Mouse (Mus musculus): ENCODE measurements around the gene Pdhx. TPM values are rescaled to one million over a fixed set of nuclear protein-coding genes. Genes with fewer than 3 reads are reported as not detected.

Gene Pdhx
- total RNA-seq, 2 experiments from 2014 or later, result 68.1 to 69.8 TPM

DNA sequence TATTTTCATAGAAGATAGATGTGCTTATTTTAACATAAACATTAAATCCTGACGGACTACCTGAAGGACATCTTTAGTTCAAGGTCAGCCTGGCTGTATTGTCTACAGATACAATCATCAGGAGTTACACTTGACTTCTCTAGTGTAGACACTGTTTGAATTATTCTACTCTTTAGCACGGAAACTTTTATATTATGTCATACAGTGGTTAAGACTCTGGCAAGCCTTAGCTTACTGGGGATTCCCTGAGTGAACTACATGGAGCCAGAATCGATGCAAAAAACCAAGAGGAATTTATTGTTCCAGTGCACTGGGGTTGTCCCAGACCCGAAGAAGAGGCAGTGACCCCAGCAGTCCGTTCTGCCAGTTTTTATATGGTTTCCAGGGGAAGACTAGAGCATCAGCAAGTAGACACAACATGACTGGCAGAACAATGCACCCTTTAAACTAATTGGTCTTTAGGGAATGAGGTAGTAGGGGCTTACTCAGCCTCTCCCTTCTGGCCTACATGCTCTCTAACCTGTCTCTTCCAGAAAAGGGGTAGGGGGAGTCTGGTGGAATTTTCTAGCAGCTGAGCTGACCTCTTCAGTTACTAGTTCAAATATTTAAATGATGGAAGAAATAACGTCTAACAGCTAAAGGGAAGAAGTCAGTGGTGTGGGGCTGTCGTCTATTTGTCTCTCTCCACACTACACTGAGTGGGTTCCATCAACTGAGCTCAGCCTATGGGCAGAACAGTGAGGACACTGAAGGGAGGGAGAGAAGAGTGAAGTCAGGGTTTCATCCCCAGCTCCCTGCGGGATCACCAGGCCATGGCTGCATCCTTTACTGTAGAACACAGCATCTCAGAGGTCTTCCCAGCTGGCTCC lies 6.4 kb downstream of the Pdhx start:
- DNase-seq (ENCODE audit: low spot score in 2 of 2), result no peak

DNA sequence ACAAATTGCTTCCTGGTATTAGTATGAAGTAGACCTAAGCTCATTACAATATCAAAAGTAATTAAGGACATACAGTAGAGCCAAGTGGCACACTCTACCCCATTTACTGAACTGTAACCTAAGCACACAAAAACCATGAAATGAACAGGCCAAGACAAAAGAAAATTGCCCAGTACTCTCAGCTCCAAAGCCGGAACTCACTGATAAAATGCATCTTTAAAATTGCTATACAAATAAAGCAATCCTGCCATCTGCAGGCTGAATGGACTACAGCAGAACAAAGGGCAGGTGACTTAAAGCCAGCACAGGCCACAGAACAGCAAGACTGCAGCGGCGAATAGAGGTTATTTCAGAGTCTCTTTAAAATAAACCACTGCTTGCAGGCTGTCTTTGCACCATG lies 10.4 kb downstream of the Pdhx start:
- DNase-seq (ENCODE audit: low spot score in 2 of 2), result peak in 1 of 2 experiments; percentile 38

DNA sequence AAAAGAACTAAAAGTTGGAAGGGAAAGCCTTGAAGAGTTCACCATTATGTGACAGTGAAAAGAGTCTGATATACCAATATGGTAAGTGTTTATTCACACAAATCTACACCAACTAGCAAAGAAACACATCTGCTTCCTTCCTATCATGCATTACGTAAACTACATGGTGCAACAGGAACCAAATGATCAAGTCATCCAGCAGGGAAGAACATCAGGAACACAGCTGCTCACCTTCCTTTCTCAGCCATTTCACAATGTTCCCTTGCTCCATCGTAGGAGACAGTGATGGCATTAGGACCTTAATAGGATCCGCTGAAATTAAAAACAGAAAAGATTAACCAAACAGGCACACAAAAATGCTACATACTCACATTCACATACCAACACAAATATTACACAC lies 15.0 kb downstream of the Pdhx start:
- no peak for DNase-seq (ENCODE audit: low spot score in 2 of 2)

DNA sequence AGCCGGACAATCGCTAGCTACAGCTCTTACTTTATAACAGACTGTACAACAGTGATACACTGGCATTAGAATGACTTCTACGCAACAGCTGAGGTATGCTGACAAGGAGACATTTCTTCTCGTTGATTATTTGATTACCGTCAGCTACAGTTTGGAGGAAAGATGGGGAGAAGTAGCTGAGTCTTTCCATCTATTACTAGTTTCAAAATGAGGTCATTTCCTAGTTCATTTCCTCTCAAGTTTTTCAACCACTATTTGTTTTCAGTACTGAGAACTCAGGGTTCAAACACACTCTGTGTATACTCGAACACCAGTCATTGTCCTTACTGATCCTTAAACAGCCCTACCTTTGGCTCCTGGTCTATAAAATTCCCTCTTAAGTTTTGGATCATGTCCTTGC lies 17.5 kb downstream of the Pdhx start:
- DNase-seq (ENCODE audit: low spot score in 2 of 2), result no peak

DNA sequence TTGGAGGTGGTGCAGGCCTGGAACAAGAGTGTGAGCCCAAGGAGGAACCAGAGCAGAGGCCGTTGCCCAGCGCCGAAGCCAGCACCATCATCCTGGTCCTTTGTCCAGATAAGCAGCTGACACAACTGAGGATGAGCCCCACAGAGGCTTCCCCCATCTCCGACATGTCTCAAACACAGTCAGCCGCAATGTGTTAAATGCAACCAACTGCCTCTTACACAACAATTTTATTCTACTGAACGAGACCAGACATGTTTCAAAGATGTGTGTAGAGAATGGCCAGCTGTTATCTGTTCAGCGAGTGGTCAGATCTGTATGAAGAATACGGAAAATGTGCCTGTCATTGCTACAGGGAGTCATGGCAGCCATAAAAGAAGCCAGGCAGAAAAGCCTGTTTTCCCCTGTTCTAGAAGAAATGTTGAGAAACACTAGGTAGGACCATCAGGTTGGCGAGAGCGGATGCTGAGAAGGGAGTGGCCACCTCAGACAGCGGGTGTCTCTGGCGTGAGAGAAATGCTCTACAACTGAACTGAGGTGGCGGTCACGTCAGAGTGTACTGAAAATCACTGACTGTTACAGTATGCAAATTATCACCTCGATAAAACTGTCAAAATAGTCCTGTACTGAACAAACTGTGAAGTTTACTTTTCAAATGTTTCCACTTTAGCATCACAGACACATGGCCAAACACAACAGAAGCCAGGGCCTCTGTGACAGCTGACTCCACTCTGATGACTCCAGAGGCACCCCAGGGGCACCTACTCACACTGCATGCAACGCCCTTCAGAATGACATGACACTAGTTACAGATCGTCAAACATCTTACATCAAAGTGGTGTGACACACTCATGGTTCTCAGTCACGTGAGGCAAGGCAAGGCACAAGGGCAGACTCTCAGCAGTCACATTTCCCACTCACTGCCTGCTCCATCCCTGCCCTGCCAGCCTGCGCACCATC lies 21.1 kb downstream of the Pdhx start:
- DNase-seq (ENCODE audit: low spot score in 2 of 2), result no peak

DNA sequence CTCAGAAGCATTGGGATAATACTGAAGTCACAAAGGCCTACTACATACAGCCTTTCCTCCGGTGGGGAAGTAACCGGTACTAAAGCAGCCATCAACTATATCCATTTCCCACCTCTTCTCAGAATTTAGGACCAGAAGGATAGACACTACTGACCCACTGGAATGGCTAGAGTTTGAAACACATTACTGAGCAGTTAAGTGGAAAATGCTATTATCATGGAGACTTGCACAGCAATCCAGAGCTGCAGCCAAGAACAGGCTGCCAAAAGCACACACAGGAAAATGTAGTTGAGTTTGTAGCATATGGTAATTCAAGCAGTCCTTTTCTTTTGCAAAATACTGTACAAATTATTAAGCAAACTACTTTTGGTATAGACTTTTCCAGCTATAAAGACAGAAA lies 28.0 kb downstream of the Pdhx start:
- no peak for DNase-seq (ENCODE audit: low spot score in 2 of 2)

DNA sequence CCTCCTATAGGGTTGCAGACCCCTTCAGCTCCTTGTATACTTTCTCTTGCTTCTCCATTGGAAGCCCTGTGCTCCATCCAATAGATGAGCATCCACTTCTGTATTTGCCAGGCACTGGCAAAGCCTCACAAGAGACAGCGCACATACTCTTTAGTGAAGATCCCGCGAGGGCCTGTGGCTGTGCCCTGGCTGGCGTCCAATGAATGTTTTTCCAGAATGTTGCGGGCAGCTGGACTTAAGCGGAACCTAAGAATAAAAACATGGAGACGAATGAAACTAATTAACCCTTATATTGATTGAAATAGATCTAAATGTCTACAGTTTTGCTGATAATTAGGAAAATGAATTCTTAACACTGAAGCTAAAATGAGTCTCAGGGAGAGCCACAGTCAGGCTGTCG lies 32.4 kb downstream of the Pdhx start:
- DNase-seq (ENCODE audit: low spot score in 2 of 2), result peak in 1 of 2 experiments; percentile 28

DNA sequence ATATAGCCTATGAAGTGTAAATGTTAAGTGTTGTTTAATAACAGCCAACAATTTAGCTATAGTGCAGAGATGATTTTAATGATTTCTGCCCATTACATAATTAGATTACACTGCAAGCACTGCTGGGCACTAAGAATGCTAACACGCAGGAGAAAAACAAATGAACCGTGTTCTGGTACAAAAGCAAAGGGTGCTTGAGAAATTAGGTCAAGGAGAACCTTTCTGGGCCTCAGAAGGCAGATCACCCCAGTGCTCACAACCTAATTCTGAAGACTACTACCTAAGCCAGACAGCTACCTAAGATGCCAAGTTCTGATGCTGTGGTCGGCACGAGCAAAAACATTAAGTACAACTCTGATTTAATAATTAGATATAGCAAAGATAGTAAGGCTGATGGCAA lies 35.5 kb downstream of the Pdhx start:
- DNase-seq (ENCODE audit: low spot score in 2 of 2), result no peak

DNA sequence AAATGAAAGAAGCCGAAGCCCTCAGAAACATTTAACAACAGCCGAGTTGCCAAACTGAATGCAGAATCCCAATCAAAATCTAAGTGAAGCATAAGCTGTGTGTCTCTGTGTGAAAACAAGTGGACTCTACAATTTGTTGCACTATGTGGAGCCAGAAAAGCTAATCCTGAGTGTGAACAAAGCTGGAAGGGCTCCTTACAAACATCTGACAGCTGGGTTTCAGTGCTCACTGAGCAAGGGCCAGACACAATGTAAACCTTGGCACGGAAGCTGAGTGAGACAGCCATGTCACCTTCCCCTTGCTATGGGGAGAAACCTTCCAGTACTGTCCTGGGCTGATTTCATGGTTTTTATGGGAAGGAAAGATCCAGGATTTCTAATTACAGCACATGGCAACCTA lies 50.6 kb downstream of the Pdhx start:
- no peak for DNase-seq (ENCODE audit: low spot score in 2 of 2)

DNA sequence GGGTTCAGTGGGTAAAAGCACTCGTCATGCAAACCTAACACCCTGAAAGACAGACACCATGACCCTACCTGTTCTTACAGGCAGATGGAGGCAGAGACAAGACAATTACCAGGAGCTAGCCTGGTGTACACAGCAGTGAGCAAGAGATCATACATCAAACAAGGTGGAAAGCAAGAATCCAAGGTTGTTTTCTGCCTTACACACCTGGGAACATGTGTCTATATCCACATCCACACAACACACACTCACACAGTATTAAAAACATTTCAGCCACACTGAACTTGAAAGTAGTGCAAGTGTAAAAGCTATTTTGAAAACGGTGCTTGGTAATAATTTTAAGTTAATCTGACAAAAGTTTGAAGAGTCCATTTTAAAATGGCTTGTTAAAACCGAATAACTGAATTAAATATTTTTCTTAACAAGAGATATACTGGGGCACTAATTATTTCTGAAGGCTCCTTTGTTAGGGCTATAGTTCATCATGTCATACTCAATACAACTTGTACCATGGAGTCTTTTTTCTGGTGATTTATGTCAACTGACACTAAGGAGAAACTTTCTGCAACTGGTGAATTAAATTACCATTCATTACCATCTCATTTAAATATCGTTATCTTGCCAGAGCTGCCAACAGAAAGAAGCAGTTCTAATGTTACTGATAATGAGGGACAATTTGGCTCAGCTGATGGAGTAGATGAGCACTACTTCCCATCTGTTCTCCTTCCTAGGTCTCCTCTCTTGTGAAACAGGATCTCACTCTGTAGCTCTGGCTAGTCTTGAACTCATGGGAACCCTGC lies 52.9 kb downstream of the Pdhx start:
- peak in 1 of 2 experiments; percentile 32 for DNase-seq (ENCODE audit: low spot score in 2 of 2)

DNA sequence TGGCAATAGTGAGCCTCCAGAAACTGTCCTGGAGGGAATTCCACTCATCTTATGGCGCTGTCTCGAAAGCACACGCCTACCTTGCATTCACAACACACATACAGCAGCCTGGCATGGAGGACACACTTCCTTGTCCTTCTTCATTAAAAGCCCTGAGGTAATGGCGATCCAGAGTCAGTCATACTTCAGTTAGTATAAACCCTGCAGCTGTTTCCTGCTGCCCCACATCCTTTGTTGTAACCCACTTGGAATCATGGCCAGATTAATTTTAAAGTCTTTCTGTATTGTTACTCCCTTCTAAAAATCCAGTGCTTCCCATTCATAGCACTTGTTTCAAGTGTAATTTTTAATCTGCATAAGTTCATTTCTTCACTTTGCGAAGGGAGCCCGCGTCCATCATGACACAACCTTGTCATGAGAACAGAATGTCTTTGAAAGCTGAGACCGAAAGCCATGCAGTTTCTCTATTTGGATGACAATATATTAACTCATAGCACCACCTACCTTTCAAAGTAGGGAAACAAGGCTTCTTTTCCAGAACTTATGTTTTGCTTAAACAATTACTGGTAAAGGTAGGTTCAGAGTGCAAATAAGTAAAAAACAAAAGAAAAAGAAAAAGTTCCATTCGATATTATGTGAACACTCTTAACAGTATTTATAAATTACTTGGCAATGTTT lies 54.4 kb downstream of the Pdhx start:
- peak in 1 of 2 experiments; percentile 34 for DNase-seq (ENCODE audit: low spot score in 2 of 2)

DNA sequence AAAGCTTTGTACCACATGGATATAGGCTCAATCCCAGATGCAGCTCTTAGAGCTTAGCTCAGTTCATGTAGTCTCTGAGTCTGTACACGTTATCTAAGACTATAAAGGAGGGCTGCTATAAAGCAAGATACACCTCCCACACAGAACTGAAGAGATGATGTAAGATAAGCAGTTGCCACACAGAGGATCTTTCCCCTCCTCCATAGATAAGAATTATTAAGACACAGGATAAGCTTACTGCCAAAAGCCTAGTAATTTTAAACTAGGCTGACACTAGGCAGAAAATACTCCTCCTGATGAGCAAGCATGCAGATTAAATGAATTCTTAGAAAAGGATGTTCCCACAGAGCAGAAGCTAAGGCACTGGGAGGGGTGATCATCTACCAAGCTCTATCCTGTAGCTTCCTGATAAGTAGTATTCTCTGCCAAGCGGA lies 55.9 kb downstream of the Pdhx start:
- no peak for DNase-seq (ENCODE audit: low spot score in 2 of 2)

DNA sequence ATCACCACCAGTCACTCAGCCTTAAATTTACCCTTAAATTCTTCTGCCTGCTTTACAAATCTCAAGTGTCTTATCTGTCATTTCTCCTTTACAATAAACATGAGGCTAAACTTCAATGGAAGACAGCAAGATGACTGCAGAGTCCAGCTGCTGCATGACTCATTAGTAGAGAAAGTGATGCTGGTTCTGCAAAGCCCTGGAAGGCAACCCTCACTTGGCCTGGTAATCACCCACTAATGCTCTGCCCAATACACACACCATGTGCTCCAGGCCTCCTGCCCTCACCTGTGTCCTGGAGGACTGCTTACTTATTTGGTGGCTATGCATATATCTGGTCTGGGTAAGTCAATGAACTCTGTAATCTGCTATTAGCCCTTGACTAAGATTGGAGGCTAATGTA lies 57.2 kb downstream of the Pdhx start:
- DNase-seq (ENCODE audit: low spot score in 2 of 2), result no peak

DNA sequence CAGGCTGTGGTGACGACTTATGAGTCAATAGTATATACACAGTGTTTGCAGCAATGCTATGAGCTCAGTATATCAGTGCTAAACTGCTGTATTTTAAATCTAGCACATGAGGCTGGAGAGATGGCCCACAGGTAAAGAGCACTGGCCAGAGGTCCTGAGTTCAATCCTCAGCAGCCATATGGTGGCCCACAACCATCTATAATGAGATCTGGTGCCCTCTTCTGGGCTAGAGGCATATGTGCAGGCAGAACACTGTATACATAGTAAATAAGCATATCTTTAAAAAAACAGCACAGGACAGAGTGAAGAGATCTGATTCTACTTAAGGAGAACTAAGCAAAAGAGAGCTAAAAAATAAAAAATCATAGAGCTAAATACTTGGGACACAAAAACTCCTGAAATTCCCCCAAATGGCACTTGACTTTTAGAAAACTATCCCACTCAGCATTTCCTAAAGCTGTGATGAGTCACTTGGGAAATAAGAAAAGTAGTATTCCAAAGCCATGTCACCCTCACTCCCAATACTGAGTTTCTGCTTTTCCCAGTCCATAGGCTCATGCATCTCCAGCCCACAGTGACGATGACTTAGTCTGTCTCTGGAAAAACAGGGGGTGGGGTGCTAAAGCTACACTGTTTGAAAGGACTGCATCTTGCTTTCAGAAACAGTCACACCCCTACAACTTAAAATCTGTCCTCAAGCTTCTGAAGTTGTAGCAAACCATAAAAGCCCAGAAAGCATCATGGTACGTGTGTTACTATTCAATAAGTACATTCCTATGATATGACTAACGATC lies 60.3 kb downstream of the Pdhx start:
- no peak for DNase-seq (ENCODE audit: low spot score in 2 of 2)

DNA sequence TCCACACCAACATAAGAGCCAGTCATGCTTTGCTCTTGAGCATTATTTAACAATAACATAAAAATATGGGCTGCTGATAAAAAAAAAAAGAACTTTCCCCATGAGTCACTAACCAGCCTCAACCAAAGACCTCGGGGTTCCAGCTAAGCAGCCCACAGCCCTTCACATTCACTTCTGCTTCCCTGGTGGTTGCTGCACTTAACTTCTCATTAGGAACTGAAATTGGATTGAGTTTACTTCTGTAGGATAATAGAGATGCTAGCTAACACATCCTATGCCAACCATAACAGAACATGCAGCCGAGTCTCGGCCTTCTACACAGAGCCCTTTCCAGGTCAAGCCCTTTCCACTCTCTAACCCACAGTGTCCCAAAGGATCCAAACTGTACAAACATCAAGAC lies 65.1 kb downstream of the Pdhx start:
- DNase-seq (ENCODE audit: low spot score in 2 of 2), result no peak

DNA sequence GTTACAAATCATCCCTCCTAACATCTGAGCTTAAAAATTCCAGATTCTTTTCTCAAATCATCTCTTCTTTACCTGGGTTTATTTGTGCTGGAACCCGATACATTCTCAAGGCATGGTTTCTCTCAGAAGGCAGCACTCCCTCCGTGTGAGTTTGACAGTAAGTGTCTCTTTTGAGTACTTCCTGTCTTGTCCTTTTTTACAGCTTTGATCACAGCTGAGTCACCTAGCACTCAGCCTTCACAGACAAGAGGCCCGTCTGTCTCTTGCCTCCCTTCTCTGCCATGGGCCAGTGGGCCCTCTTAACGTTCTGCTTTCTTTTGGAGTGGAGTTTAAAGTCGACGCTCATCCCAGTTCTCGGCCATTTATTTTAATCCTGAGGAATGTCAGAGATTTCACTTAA lies 68.7 kb downstream of the Pdhx start:
- DNase-seq (ENCODE audit: low spot score in 2 of 2), result no peak

DNA sequence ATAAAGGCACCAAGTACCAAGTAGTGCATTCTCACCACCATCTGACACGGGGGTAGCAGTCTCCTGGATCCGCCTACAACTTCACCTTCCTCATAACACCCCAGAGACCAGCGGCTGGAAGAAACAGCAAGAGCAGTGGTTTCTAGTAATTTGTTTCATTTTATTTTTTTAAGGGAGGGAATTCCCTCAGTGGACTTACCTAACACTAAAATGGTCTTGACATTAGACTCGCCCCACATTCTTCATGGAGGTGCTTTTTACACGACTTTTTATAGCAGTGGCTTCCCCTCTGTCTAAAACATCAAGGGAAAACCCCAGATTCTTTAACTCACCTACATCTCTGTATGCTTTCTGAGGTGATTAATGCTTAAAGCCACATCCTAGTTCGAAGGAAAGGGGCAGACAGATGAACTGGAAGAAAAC lies 74.1 kb downstream of the Pdhx start:
- DNase-seq (ENCODE audit: low spot score in 2 of 2), result no peak

DNA sequence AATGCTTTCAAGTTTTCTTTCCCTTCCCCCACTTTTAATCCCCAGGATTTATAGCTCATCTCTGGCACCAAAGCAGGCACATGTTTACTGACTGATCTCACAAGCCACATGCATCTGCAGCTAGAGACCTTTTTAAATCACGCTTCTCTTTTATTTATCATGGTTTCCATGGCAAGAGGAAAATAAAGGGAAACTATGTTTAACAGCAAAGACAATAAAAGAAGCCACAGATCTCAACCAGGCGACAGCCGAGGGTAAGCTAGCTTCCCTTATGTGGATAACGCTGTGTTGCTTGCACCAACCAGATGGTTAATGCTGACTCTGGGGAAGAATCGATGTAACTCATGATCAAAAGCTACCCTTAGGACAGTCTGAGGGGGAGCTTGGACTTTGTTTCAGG lies 75.0 kb downstream of the Pdhx start:
- no peak for DNase-seq (ENCODE audit: low spot score in 2 of 2)

DNA sequence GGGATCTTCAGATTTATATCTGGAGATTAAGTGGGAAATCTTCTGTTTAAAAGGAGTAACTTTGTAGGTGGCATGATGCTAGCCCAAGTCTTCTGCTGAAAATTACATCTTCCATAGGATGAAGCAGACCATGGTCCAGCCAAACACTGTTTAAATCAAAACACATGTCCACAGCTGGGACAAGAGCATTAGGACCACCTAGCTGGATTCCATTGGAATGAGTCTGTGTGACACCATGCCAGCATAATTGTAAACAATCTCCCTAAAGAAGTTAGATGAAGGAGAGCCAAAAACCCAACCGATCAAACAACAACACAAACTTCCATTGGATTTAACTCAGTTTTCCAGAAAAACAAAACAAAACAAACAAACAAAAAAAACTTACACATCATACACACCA lies 75.4 kb downstream of the Pdhx start:
- DNase-seq (ENCODE audit: low spot score in 2 of 2), result no peak
